Mouse (Mus musculus) T-cell, adult 2 months (primary cell): ENCODE results near the gene Zfyve26.
"Not testable (repeated sequence)": the region's sequence is repeated elsewhere in the genome, so short reads cannot be mapped to it uniquely, and the experiment has no call there.

Experiments used
- DNase-seq: peaks from one replicate; pipeline ENCODE4 v3.0.0; 2022; ENCODE audit warnings: low spot score

Gene Zfyve26

GRCm38 (mm10) chr12:79296126-79296816, at the start of gene Zfyve26:
Gene Zfyve26 (minus strand): TSS chr12:79296304.
- peak; percentile 92 for DNase-seq

- no peak for DNase-seq
Observed at GRCm38 (mm10) chr12:79341291-79341845, 45.3 kb upstream of the Zfyve26 start.

GRCm38 (mm10) chr12:79340513-79340912, 44.4 kb upstream of the Zfyve26 start:
- no peak for DNase-seq

DNA sequence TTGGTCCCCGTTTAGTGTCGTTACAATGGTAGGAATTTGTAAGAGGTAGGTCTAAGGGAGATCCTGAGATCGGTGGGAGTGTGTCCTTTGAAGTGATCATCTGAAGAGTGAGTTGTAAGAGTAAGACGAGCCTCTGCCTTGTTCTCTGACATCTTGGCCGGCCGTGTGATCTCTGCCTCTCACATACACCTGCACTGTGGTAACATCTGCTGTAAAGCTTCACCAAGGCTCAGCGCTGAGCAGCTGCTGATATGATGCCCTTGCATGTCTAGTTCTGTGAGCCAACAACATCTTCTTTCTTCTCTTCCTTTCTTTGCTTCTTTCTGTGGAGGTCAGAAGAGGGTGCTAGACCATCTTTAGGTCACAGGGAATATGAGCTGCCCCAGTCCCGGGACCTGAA, 42.7 kb upstream of the Zfyve26 start:
- DNase-seq = no peak

- DNase-seq = no peak
Observed at GRCm38 (mm10) chr12:79331722-79332121, 35.6 kb upstream of the Zfyve26 start.

DNA sequence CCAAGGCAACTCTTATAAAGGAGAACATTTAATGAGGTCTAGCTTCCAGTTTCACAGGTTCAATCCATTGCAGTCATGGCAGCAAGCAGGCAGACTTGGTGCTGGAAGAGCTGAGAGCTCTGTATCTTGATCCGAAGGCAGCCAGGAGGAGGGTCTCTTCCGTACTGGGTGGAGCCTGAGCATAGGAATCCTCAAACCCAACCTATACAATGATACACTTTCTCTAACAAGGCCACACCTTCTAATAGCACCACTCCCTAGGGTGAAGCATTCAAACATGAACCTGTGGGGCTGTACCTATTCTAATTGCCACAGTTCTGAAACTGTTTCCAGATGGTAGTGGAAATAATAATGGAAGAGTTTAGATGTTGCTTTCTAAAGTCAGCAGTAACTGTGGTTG, 34.5 kb upstream of the Zfyve26 start:
- no peak for DNase-seq

GRCm38 (mm10) chr12:79327868-79328267, 31.8 kb upstream of the Zfyve26 start:
- DNase-seq = no peak

DNA sequence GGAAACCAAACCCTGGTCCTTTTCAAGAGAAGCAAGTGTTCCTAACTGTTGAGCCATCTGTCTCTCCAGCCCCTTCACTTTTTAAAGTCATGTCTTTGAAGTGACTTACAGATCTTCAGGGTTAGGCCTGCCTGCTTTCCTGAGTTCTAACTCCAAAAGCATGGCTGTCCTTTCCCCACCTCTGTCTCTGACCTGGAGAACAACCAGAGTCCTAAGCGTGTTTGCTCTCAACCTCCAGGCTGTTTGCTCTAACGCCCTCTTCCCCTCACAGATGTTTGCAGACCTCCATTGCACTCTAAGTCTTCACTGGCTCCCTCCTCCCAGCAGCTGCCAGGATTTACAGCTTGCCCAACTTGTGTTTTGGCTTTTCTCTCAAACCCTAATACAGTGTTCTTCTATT, 30.6 kb upstream of the Zfyve26 start:
- DNase-seq = no peak

- no peak for DNase-seq
Observed at GRCm38 (mm10) chr12:79326236-79326635, 30.1 kb upstream of the Zfyve26 start.

DNA sequence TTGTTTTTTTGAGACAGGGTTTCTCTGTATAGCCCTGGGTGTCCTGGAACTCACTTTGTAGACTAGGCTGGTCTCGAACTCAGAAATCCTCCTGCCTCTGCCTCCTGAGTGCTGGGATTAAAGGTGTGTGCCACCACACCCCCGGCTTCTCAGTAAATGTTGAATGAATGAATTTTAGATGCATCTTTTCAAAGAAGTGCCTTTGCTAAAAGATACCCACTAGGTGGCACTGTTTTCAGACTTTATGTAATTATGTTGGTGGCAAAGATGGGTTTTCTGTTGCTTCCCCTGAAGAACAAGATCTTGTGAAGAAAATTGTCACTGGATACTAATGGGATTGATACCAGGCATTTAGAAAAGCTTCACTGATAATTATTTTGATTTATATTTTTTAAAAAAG, 26.4 kb upstream of the Zfyve26 start:
- not testable (repeated sequence) for DNase-seq

DNA sequence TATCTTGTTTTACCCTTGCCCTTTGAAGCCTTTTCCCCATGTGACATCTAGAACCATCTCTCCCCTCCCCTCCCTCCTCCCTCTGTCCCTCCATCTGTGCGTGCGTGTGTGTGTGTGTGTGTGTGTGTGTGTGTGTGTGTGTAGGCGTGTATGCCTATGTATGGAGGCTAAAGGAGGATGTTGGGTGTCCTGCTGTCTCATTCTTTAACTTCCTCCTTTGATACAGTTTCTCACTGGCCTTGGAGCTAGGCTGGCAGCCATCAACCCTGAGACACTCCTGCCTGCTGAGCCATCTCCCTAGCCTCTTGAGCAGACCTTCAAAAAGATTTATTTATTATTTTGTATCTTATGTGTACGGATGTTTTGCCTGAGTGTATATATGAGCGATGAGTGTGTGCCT, 24.8 kb upstream of the Zfyve26 start:
- DNase-seq = no peak

GRCm38 (mm10) chr12:79317339-79317738, 21.2 kb upstream of the Zfyve26 start:
- DNase-seq = no peak

DNA sequence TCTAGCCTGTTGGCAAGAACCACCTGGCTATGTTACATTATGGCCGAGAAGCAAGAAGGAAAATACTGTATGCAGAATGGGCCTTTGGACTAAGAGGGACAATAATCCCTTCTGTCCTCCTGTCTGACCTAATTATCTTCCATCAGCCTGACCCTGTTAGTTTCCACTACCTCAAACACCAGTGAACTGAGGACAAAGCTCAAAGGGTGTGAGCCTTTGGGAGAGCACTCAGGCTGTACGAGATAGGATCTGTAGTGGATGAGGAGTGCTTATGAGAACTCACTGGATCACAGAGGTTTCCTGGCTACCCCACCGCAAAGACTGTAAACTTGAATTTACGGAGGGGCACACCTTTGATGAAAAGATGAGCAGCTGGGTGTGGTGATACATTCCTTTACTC, 17.6 kb upstream of the Zfyve26 start:
- DNase-seq = no peak

DNA sequence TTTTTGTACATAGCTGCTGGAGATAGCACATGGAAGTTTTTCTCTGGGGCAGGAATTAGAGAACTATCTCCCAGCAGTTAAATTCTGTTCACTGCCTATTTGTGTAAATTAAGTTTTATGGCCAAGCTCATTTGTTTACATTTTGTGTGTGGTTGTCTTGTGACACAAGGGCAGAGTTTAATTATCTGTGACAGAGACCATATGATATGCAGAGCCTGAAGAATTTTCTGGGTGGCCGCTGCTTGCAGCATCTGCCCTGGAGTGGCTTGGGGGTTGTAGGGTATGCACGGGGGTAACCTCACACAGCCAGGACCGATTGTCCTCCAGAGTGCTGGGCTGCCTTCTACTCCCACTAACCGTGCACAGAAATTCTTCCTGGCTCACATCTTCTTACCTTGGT, 9.9 kb upstream of the Zfyve26 start:
- DNase-seq = no peak

DNA sequence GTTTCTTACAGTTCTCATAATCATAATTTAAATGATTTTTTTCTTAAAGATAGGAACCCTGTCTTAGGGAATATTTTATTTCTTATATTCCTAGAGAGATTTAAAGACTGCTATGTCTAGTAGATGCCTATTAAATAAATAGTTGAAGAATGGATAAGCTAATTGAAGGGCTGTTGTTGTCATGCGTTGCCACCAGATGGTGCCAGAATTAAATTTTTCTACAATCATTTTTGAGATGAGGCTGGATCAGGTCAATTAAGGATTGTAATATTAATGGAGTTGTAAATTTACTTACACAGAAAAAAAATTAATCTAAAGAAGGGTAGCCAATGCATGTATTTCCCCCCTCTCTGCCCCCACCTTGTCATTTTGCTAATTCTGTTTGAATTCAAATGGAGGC, 9.0 kb upstream of the Zfyve26 start:
- no peak for DNase-seq

- DNase-seq = no peak
Observed at GRCm38 (mm10) chr12:79301802-79302201, 5.7 kb upstream of the Zfyve26 start.

DNA sequence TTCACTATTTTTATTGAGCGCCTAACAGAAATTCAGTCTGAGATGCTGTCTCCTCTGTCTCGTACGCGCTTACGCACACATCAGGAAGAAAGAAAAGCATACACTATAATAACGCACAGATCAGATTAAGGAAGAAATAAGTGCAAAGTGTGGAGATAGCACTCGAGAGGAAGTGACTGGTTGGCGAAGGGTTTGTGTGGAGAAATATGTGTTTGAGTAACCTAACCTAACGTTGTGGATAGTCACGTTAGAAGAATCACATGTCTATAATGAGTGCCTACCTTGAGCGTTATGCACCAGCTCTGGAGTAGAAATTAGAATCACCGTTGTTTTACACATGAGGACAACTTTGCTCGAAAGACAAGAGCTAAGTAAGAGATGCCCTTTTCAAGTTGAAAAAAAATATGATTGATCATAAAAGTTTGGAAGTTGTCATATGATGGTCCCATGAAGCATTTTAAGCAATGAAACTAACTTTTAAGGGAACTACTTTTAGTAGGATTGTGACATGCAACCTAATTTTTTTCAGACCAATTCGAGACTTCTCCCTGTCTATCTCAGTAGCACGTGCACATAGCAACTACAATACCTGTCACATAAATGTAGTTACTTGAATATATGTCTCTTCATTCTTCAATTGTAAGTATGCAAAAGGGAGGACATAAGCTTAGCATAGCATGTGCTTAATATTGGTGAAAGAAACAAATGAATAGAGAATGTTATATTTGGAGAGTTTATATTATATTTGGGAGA, 2.0 kb upstream of the Zfyve26 start:
- no peak for DNase-seq

- DNase-seq = peak; percentile 82
Observed at GRCm38 (mm10) chr12:79297121-79297576, 1.0 kb upstream of the Zfyve26 start, which contains the start of gene Rad51b. Gene Rad51b (plus strand): TSS chr12:79297282.

- DNase-seq = no peak
Observed at GRCm38 (mm10) chr12:79292874-79293273, 3.2 kb downstream of the Zfyve26 start.

DNA sequence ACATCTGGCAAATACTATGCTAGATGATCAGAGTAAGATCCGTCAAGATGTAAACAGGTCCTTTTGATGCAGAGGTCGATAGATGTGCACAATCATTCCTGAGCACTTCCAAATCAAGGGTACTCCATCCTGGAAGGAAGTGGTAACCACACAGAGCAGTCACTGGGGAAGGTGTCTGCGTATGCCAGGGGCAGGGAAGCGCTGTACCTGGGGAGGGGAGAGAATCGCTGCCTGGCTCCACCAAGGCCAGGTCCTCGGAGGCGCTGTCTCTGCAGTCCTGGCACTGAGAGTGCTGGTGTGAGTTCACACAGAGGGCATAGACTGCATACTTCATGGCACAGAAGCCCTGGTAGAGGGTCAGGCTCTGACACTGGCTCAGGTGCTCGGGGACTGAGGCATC, 13.5 kb downstream of the Zfyve26 start:
- DNase-seq = no peak

DNA sequence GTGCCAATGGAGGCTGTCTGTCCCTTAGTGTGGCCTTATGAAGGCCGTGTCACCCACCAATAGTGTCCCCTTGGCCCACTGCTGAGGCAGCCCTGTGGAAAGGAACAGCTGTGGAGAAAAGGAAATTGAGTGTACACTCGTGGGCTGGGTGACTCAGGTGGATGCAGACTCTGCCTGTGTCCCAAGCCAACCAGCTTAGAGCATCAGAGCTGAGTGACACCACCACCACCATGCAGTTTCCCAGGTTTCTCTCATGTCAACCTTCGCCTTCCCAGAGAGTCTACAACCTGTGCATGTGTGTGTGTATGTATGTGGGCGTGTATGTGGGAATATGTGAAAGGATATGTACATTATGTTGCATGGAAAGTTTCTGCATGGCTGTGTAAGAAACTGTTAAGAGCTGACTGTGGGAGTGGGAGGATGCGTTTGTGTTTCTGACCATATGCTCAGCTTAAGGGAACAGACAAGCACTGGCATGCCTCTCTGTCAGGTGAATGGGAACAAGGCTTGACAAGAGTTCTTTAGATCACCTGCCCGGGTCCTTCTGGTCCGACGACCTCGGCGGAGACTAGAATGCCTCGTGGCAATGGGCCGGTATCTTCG, 16.5 kb downstream of the Zfyve26 start:
- DNase-seq = no peak

DNA sequence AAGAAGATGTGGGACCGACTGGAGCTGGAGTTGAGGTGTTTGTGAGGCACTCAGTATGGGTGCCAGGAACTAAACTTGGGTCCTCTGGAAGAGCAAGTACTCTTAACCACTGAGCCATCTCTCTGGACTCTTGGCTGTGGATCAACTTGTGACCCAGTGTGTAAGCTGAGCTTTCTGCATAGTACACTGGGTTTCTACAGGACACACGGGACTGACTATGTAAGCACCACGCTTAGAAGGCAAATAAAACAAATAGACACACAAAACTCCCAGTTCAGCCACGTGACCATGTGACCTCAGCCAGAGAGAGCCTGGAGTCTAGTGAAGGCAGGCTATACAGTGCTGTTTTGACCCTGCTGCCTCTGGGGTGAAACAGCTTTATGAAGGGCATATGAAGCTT, 23.5 kb downstream of the Zfyve26 start:
- DNase-seq = no peak

DNA sequence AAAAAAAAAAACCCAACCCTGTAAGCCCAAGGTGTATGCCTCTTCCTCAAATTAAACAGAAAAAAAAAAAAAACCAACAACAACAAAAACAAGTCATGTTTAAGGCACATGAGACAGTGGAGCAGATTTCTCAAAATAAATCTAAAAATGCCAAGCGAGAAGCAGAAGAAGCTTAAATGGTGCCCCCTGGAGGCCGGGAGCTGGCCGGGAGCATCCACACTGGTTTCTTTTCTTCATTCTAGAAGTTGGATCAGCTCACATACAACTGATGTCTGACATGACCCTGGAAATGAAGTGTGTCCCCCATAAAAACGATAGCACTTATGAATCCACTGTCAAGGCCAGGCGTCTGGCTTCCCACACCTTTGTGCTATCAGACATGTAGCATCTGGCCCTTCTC, 35.1 kb downstream of the Zfyve26 start:
- DNase-seq = no peak
